Mouse (Mus musculus) forebrain, embryonic 14.5 days (tissue): Measurements from ENCODE around the gene 1110059E24Rik. TPM values are rescaled to one million over a fixed set of nuclear protein-coding genes. Genes with fewer than 3 reads are reported as not detected.

Source experiments
- ATAC-seq: fragments of 200-750 bp; cut with Nextera tagmentation; 2 replicates; pipeline ENCODE4 v1.8.0; 2017; ENCODE audit warnings: mild to moderate bottlenecking, moderate library complexity
- DNase-seq: peaks from one replicate; pipeline ENCODE4 v3.0.0-alpha.2; 2015; ENCODE audit warnings: low spot score
- H3K27ac ChIP-seq: fragments of 300-500 bp; sonication (generic); 2 replicates; pipeline ENCODE4 v1.5.1; 2014; ENCODE audit warnings: low read depth, mild to moderate bottlenecking, control low read depth, low read length, moderate library complexity
- H3K27me3 ChIP-seq: fragments of 300-500 bp; sonication (generic); replicated peaks from 2 replicates; pipeline ENCODE4 v1.6.1; 2014; ENCODE audit warnings: low read length, control low read depth, mixed read lengths; ENCODE audit not compliant: control insufficient read depth, insufficient read depth
- H3K36me3 ChIP-seq: fragments of 300-500 bp; sonication (generic); 2 replicates; pipeline ENCODE4 v1.6.1; 2014; ENCODE audit warnings: low read length, control low read depth; ENCODE audit not compliant: control insufficient read depth, insufficient read depth
- H3K4me1 ChIP-seq: fragments of 300-500 bp; sonication (generic); 2 replicates; pipeline ENCODE4 v1.6.1; 2014; ENCODE audit warnings: antibody characterized with exemption, low read length, control low read depth; ENCODE audit not compliant: control insufficient read depth, insufficient read depth
- H3K4me2 ChIP-seq: fragments of 300-500 bp; sonication (generic); 2 replicates; pipeline ENCODE4 v1.6.1; 2014; ENCODE audit warnings: mild to moderate bottlenecking, control low read depth, low read length
- H3K4me3 ChIP-seq: fragments of 300-500 bp; sonication (generic); 2 replicates; pipeline ENCODE4 v1.5.1; 2014; ENCODE audit warnings: low read depth, low read length, control low read depth
- H3K9ac ChIP-seq: fragments of 300-500 bp; sonication (generic); 2 replicates; pipeline ENCODE4 v1.6.1; 2014; ENCODE audit warnings: mild to moderate bottlenecking, low read length, control low read depth, moderate library complexity
- H3K9me3 ChIP-seq: fragments of 300-500 bp; sonication (generic); replicated peaks from 2 replicates; pipeline ENCODE4 v1.6.1; 2016; ENCODE audit warnings: low read length, control low read depth, mixed read lengths; ENCODE audit not compliant: control insufficient read depth
- WGBS: fragments of 180-500 bp; shearing (Covaris S2); extraction: QIAGEN DNeasy Blood & Tissue Kit; methylation state at CpG from one replicate; pipeline ENCODE4 v1.1.7; 2014; 5-methylcytosine and 5-hydroxymethylcytosine counted together
- polyA plus RNA-seq: library from polyadenylated mRNA; unstranded; fragments of >200 nt; fragmentation: Nextera tagmentation; extraction: Ambion mirVana; gene quantifications from 2 replicates; pipeline ENCODE4 v1.2.1, GENCODE M21; 2014

1110059E24Rik gene
- polyA plus RNA-seq, 1 experiment from 2014 or later: 81.4 TPM

GRCm38 (mm10) chr19:21571223-21571980 is 81.4 kb downstream of the 1110059E24Rik start:
- H3K27me3 ChIP-seq: no peaks in the 10 kb centered on the region
- no peaks in the 10 kb centered on the region for H3K36me3 ChIP-seq
- no peak overlapping the region for H3K9ac ChIP-seq
- H3K9me3 ChIP-seq: no peaks in the 10 kb centered on the region
- no peaks in the 10 kb centered on the region for H3K4me1 ChIP-seq
- DNase-seq (peak; percentile 86), ATAC-seq (peak; percentile 86)
- H3K27ac ChIP-seq: no peak overlapping the region
- 49% methylated on average over 16 of the region's 16 CpGs for WGBS
- H3K4me2 ChIP-seq: no peak overlapping the region
- no peak overlapping the region for H3K4me3 ChIP-seq

- 44% methylated on average over 8 of the region's 8 CpGs for WGBS
- Histone ChIP-seq H3K9ac (no peak overlapping the region), H3K4me1 (no peaks in the 10 kb centered on the region), H3K9me3 (no peaks in the 10 kb centered on the region), H3K27ac (no peak overlapping the region), H3K27me3 (no peaks in the 10 kb centered on the region), H3K4me2 (no peak overlapping the region), H3K4me3 (no peak overlapping the region), H3K36me3 (no peaks in the 10 kb centered on the region)
- ATAC-seq (peak; percentile 66; the same call in 1 of the 2 replicates), DNase-seq (peak; percentile 5)
Observed at GRCm38 (mm10) chr19:21570778-21571177, 82.0 kb downstream of the 1110059E24Rik start.

GRCm38 (mm10) chr19:21568528-21569185 is 84.1 kb downstream of the 1110059E24Rik start:
- no peaks in the 10 kb centered on the region for H3K36me3 ChIP-seq
- WGBS: 79% methylated on average over 3 of the region's 3 CpGs
- H3K4me3 ChIP-seq: no peak overlapping the region
- H3K27me3 ChIP-seq: no peaks in the 10 kb centered on the region
- no peak overlapping the region for H3K4me2 ChIP-seq
- H3K9me3 ChIP-seq: no peaks in the 10 kb centered on the region
- H3K27ac ChIP-seq: no peak overlapping the region
- no peak for ATAC-seq
- H3K4me1 ChIP-seq: no peaks in the 10 kb centered on the region
- H3K9ac ChIP-seq: no peak overlapping the region
- DNase-seq: no peak

GRCm38 (mm10) chr19:21567933-21568332 is 84.8 kb downstream of the 1110059E24Rik start:
- Histone ChIP-seq H3K4me3 (no peak overlapping the region), H3K4me1 (no peaks in the 10 kb centered on the region), H3K4me2 (no peak overlapping the region), H3K27me3 (no peaks in the 10 kb centered on the region), H3K9ac (no peak overlapping the region), H3K27ac (no peak overlapping the region), H3K36me3 (no peaks in the 10 kb centered on the region), H3K9me3 (no peaks in the 10 kb centered on the region)
- ATAC-seq (no peak), DNase-seq (no peak)
- 80% methylated on average over 3 of the region's 3 CpGs for WGBS

- ATAC-seq: no peak
Observed at GRCm38 (mm10) chr19:21566484-21566883, 86.3 kb downstream of the 1110059E24Rik start.

GRCm38 (mm10) chr19:21564461-21564797 is 88.3 kb downstream of the 1110059E24Rik start:
- ATAC-seq (peak; percentile 57; the same call in 1 of the 2 replicates), DNase-seq (no peak)
- Histone ChIP-seq H3K4me2 (no peak overlapping the region), H3K36me3 (no peaks in the 10 kb centered on the region), H3K27me3 (no peaks in the 10 kb centered on the region), H3K9me3 (no peaks in the 10 kb centered on the region), H3K9ac (no peak overlapping the region), H3K27ac (no peak overlapping the region), H3K4me1 (no peaks in the 10 kb centered on the region), H3K4me3 (no peak overlapping the region)
- WGBS: 3% methylated on average over 1 of the region's 1 CpGs

More at GRCm38 (mm10) chr19:21566484-21566883, 86.3 kb downstream of the 1110059E24Rik start:
- WGBS: 96% methylated on average over 5 of the region's 5 CpGs
- H3K27me3 ChIP-seq: no peaks in the 10 kb centered on the region
- no peak overlapping the region for H3K4me3 ChIP-seq
- no peaks in the 10 kb centered on the region for H3K9me3 ChIP-seq
- no peak overlapping the region for H3K4me2 ChIP-seq
- no peak overlapping the region for H3K27ac ChIP-seq
- DNase-seq: no peak
- no peak overlapping the region for H3K9ac ChIP-seq
- no peaks in the 10 kb centered on the region for H3K36me3 ChIP-seq
- H3K4me1 ChIP-seq: no peaks in the 10 kb centered on the region

GRCm38 (mm10) chr19:21563789-21564460 is 88.9 kb downstream of the 1110059E24Rik start:
- no peaks in the 10 kb centered on the region for H3K4me1 ChIP-seq
- H3K27ac ChIP-seq: no peak overlapping the region
- ATAC-seq (peak; percentile 90), DNase-seq (peak; percentile 91)
- H3K27me3 ChIP-seq: no peaks in the 10 kb centered on the region
- no peak overlapping the region for H3K4me3 ChIP-seq
- 24% methylated on average over 11 of the region's 11 CpGs for WGBS
- H3K9ac ChIP-seq: no peak overlapping the region
- no peaks in the 10 kb centered on the region for H3K36me3 ChIP-seq
- no peaks in the 10 kb centered on the region for H3K9me3 ChIP-seq
- H3K4me2 ChIP-seq: 0 out of 2 replicates have a peak overlapping the region, but pooled peaks have one; percentile 18

- WGBS: 86% methylated on average over 3 of the region's 3 CpGs
- H3K4me1 ChIP-seq: no peaks in the 10 kb centered on the region
- DNase-seq: no peak
Observed at GRCm38 (mm10) chr19:21562996-21563395, 89.8 kb downstream of the 1110059E24Rik start.

More at GRCm38 (mm10) chr19:21562996-21563395, 89.8 kb downstream of the 1110059E24Rik start:
- H3K4me2 ChIP-seq: no peak overlapping the region
- H3K9me3 ChIP-seq: no peaks in the 10 kb centered on the region
- H3K4me3 ChIP-seq: no peak overlapping the region
- ATAC-seq: no peak
- no peaks in the 10 kb centered on the region for H3K27me3 ChIP-seq
- H3K9ac ChIP-seq: no peak overlapping the region
- no peaks in the 10 kb centered on the region for H3K36me3 ChIP-seq
- H3K27ac ChIP-seq: no peak overlapping the region
